21 mouse cellular contexts compared by ENCODE assay signal in the genomic region with DNA sequence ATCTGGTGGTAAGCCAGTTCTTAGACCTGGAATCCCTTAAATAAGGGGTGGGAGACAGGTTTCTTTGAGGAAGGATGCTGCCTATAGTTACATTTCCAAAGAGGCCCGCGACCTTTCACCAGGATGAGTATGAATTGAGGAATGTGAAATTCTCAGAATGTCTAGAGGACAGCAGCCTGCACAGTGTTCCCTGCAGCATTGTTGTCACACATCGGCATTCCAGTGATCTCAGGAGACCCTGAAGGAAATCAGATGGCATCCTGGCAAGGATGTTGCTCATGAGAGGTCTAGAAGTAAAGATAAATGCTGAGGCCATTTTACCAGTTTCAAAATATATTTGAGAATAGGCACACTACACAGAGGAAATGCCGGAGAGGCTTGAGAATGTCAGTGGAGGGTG. TPM values are rescaled to one million over a fixed set of nuclear protein-coding genes. Genes with fewer than 3 reads are reported as not detected.
DNase-seq lines count a peak whose midpoint lies in the region; ATAC-seq and TF ChIP-seq lines count a peak whose summit lies in the region.
"Had no signal": no experiment of that assay in that cellular context is flagged by ENCODE, and none has a peak within 500 bp of the region (broad histone marks: within the 10 kb centered on the region; RNA-seq: fewer than 3 reads in every experiment).

No protein-coding gene starts in this region.

- H3K9me3 ChIP-seq in heart, embryonic 11.5 days (replicated peaks; ENCODE audit: control insufficient read depth, low read length) = no peaks in the 10 kb centered on the region
- no peaks in the 10 kb centered on the region for H3K9me3 ChIP-seq in heart, embryonic 12.5 days (replicated peaks)
- H3K9me3 ChIP-seq in heart, embryonic 14.5 days (ENCODE audit: control insufficient read depth, low read length) = no peaks in the 10 kb centered on the region
- no peaks in the 10 kb centered on the region for H3K9me3 ChIP-seq in lung, postnatal 0 days (ENCODE audit: low read length)
- H3K9me3 ChIP-seq in liver, postnatal 0 days (ENCODE audit: low read length) = no peaks in the 10 kb centered on the region
- H3K9me3 ChIP-seq: embryonic facial prominence, embryonic 10.5 days; embryonic facial prominence, embryonic 12.5 days; forebrain, embryonic 13.5 days; forebrain, embryonic 15.5 days had no signal

- no peak overlapping the region for H3K4me3 ChIP-seq in heart, embryonic 11.5 days (ENCODE audit: low read depth, low read length)
- H3K4me3 ChIP-seq in heart, embryonic 12.5 days = no peak overlapping the region
- no peak overlapping the region for H3K4me3 ChIP-seq in heart, embryonic 14.5 days (ENCODE audit: control insufficient read depth in 1 of 2, insufficient read depth in 1 of 2, low read depth in 1 of 2, low read length in 2 of 2)
- H3K4me3 ChIP-seq in lung, postnatal 0 days (ENCODE audit: low read depth, low read length) = no peak overlapping the region
- H3K4me3 ChIP-seq in liver, postnatal 0 days (ENCODE audit: low read depth, low read length) = no peak overlapping the region
- H3K4me3 ChIP-seq: embryonic facial prominence, embryonic 10.5 days; embryonic facial prominence, embryonic 12.5 days; forebrain, embryonic 13.5 days; forebrain, embryonic 15.5 days had no signal

- H3K27me3 ChIP-seq in heart, embryonic 11.5 days (ENCODE audit: control insufficient read depth, insufficient read depth, low read length) = no peaks in the 10 kb centered on the region
- H3K27me3 ChIP-seq in heart, embryonic 12.5 days (replicated peaks) = no peaks in the 10 kb centered on the region
- no peaks in the 10 kb centered on the region for H3K27me3 ChIP-seq in heart, embryonic 14.5 days (ENCODE audit: control insufficient read depth, insufficient read depth, low read length)
- H3K27me3 ChIP-seq in lung, postnatal 0 days (replicated peaks; ENCODE audit: insufficient read depth, low read length) = no peaks in the 10 kb centered on the region
- no peaks in the 10 kb centered on the region for H3K27me3 ChIP-seq in liver, postnatal 0 days (ENCODE audit: insufficient read depth, low read length)
- H3K27me3 ChIP-seq: embryonic facial prominence, embryonic 12.5 days; forebrain, embryonic 13.5 days; forebrain, embryonic 15.5 days; Patski had no signal

- H3K36me3 ChIP-seq in heart, embryonic 11.5 days (ENCODE audit: control insufficient read depth, insufficient read depth, low read length) = no peaks in the 10 kb centered on the region
- H3K36me3 ChIP-seq in heart, embryonic 12.5 days = no peaks in the 10 kb centered on the region
- no peaks in the 10 kb centered on the region for H3K36me3 ChIP-seq in heart, embryonic 14.5 days (ENCODE audit: control insufficient read depth, insufficient read depth, low read length)
- H3K36me3 ChIP-seq in lung, postnatal 0 days (ENCODE audit: insufficient read depth, low read length) = no peaks in the 10 kb centered on the region
- no peaks in the 10 kb centered on the region for H3K36me3 ChIP-seq in liver, postnatal 0 days (replicated peaks; ENCODE audit: insufficient read depth, low read length)
- H3K36me3 ChIP-seq: embryonic facial prominence, embryonic 10.5 days; embryonic facial prominence, embryonic 12.5 days; forebrain, embryonic 15.5 days had no signal

- no peak for DNase-seq in heart, adult 18-20 months
- peak; percentile 39 for DNase-seq in lung, postnatal 0 days (ENCODE audit: low spot score)
- no peak for DNase-seq in lung, postnatal 4 days
- no peak for DNase-seq in liver, postnatal 0 days
- DNase-seq: adrenal gland, adult 8-10 months; adrenal gland, postnatal 14 days; adrenal gland, postnatal 36 days; cerebellum, adult 11-12 months; cerebellum, adult 2 months; cerebellum, adult 9-10 months; cerebellum, postnatal 10 days; cerebellum, postnatal 25 days had no signal

- no peak for TF ChIP-seq CTCF in lung, postnatal 0 days (IDR thresholded peaks at IDR 0.05)
- no peak for TF ChIP-seq CTCF in liver, postnatal 0 days (IDR thresholded peaks at IDR 0.05; ENCODE audit: low read depth)

- TF ChIP-seq EP300 in lung, postnatal 0 days (IDR thresholded peaks at IDR 0.05) = 0 out of 2 replicates have a peak, but pooled peaks have one; percentile 10
- TF ChIP-seq EP300 in liver, postnatal 0 days (IDR thresholded peaks at IDR 0.05; ENCODE audit: low read depth) = no peak

- H3K27ac ChIP-seq in heart, embryonic 11.5 days (ENCODE audit: low read depth, low read length) = peak overlapping the region; percentile 35; the same call in 1 of the 2 replicates
- H3K27ac ChIP-seq in heart, embryonic 12.5 days (ENCODE audit: poor library complexity, severe bottlenecking) = no peak overlapping the region
- H3K27ac ChIP-seq in heart, embryonic 14.5 days (replicated peaks in 1 of 2; ENCODE audit: control insufficient read depth in 1 of 2, insufficient read depth in 1 of 2, low read depth in 2 of 2, low read length in 2 of 2) = 0 out of 4 replicates have a peak overlapping the region, but pooled peaks of 1 of the 2 experiments have one; percentile 26
- H3K27ac ChIP-seq in lung, postnatal 0 days (ENCODE audit: low read length) = no peak overlapping the region
- no peak overlapping the region for H3K27ac ChIP-seq in liver, postnatal 0 days (ENCODE audit: low read depth)
- H3K27ac ChIP-seq: embryonic facial prominence, embryonic 10.5 days; embryonic facial prominence, embryonic 12.5 days; forebrain, embryonic 13.5 days; forebrain, embryonic 15.5 days had no signal

- H3K4me1 ChIP-seq in heart, embryonic 11.5 days (ENCODE audit: control insufficient read depth, insufficient read depth, low read length) = peaks cover 2% of the 10 kb centered on the region; the same call in 1 of the 2 replicates
- peaks cover 15% of the 10 kb centered on the region for H3K4me1 ChIP-seq in heart, embryonic 12.5 days (replicated peaks)
- H3K4me1 ChIP-seq in heart, embryonic 14.5 days (ENCODE audit: control insufficient read depth in 2 of 2, insufficient read depth in 2 of 2, low read length in 2 of 2) = peaks cover 5 to 15% of the 10 kb centered on the region in 2 experiments
- H3K4me1 ChIP-seq in lung, postnatal 0 days (ENCODE audit: insufficient read depth, low read depth, low read length) = no peaks in the 10 kb centered on the region
- H3K4me1 ChIP-seq in liver, postnatal 0 days (ENCODE audit: insufficient read depth) = peaks cover 4% of the 10 kb centered on the region; the same call in 1 of the 2 replicates
- H3K4me1 ChIP-seq: embryonic facial prominence, embryonic 12.5 days; forebrain, embryonic 13.5 days had no signal

- ATAC-seq in heart, embryonic 11.5 days (replicated peaks; ENCODE audit: insufficient number of reproducible peaks, low FRiP score, low TSS enrichment) = no peak
- no peak for ATAC-seq in heart, embryonic 12.5 days (ENCODE audit: insufficient number of reproducible peaks, low FRiP score)
- ATAC-seq in heart, embryonic 14.5 days (ENCODE audit: insufficient number of reproducible peaks, insufficient read depth, low FRiP score, low read depth) = 0 out of 2 replicates have a peak, but pooled peaks have one; percentile 43
- peak; percentile 48; the same call in 1 of the 2 replicates for ATAC-seq in lung, postnatal 0 days
- ATAC-seq in liver, postnatal 0 days = no peak
- ATAC-seq: activated CD4-positive, CD25-positive, alpha-beta regulatory T cell, adult 4 months; forebrain, embryonic 13.5 days; forebrain, embryonic 15.5 days; Patski had no signal

- WGBS in heart, embryonic 11.5 days (ENCODE audit: insufficient replicate concordance) = 42% methylated on average over 4 of the region's 4 CpGs
- 36% methylated on average over 4 of the region's 4 CpGs for WGBS in heart, embryonic 12.5 days
- WGBS in heart, embryonic 14.5 days = 14% methylated on average over 4 of the region's 4 CpGs
- 77% methylated on average over 4 of the region's 4 CpGs for WGBS in lung, postnatal 0 days
- 80% methylated on average over 4 of the region's 4 CpGs for WGBS in liver, postnatal 0 days (ENCODE audit: insufficient replicate concordance)

- no peak overlapping the region for H3K4me2 ChIP-seq in heart, embryonic 11.5 days
- H3K4me2 ChIP-seq in heart, embryonic 12.5 days = no peak overlapping the region
- no peak overlapping the region for H3K4me2 ChIP-seq in heart, embryonic 14.5 days (ENCODE audit: low read length)
- no peak overlapping the region for H3K4me2 ChIP-seq in lung, postnatal 0 days (replicated peaks; ENCODE audit: low read depth, low read length)
- H3K4me2 ChIP-seq in liver, postnatal 0 days (ENCODE audit: low read depth, low read length) = no peak overlapping the region
- H3K4me2 ChIP-seq: embryonic facial prominence, embryonic 12.5 days; forebrain, embryonic 13.5 days; forebrain, embryonic 15.5 days had no signal

- H3K9ac ChIP-seq in heart, embryonic 11.5 days (ENCODE audit: low read depth, low read length) = no peak overlapping the region
- no peak overlapping the region for H3K9ac ChIP-seq in heart, embryonic 12.5 days
- H3K9ac ChIP-seq in heart, embryonic 14.5 days (ENCODE audit: low read length) = no peak overlapping the region
- no peak overlapping the region for H3K9ac ChIP-seq in lung, postnatal 0 days (replicated peaks; ENCODE audit: low read depth)
- no peak overlapping the region for H3K9ac ChIP-seq in liver, postnatal 0 days (replicated peaks)
- H3K9ac ChIP-seq: embryonic facial prominence, embryonic 12.5 days; forebrain, embryonic 13.5 days; forebrain, embryonic 15.5 days had no signal

RNA-seq across cellular contexts. Expression of gene Map4k5, which starts 5.1 kb away (rescaled TPM):
- 32.6 and 35.8 TPM in 2 replicates for polyA plus RNA-seq in heart, embryonic 11.5 days (2014; fragmentation: Nextera tagmentation; extraction: Ambion mirVana)
- 43.4 and 44.8 TPM in 2 replicates for polyA plus RNA-seq in heart, embryonic 12.5 days (2016; fragmentation: Nextera tagmentation; extraction: Ambion mirVana)
- polyA plus RNA-seq in heart, embryonic 14.5 days (2014; fragmentation: Nextera tagmentation; extraction: Ambion mirVana) = 42.2 and 42.6 TPM in 2 replicates
- total RNA-seq in heart, adult 18-20 months (2021) = 10 to 100 TPM; 19.3 to 21.4 TPM
- 20.6 and 22.9 TPM in 2 replicates for polyA plus RNA-seq in lung, postnatal 0 days (2015; fragmentation: Nextera tagmentation; extraction: Ambion mirVana)
- 11.7 and 11.8 TPM in 2 replicates for polyA plus RNA-seq in liver, postnatal 0 days (2015; fragmentation: Nextera tagmentation; extraction: Ambion mirVana)

RNA-seq across cellular contexts. Expression of gene Atl1, which starts 5.7 kb away (rescaled TPM):
- 6.2 and 8.6 TPM in 2 replicates for polyA plus RNA-seq in heart, embryonic 11.5 days (2014; fragmentation: Nextera tagmentation; extraction: Ambion mirVana)
- 8.0 and 9.5 TPM in 2 replicates for polyA plus RNA-seq in heart, embryonic 12.5 days (2016; fragmentation: Nextera tagmentation; extraction: Ambion mirVana)
- polyA plus RNA-seq in heart, embryonic 14.5 days (2014; fragmentation: Nextera tagmentation; extraction: Ambion mirVana) = 7.7 and 7.8 TPM in 2 replicates
- total RNA-seq in heart, adult 18-20 months (2021) = 1 to 10 TPM; 3.4 to 5.5 TPM
- polyA plus RNA-seq in lung, postnatal 0 days (2015; fragmentation: Nextera tagmentation; extraction: Ambion mirVana) = 2.9 and 4.8 TPM in 2 replicates
- 1.0 and 1.1 TPM in 2 replicates for polyA plus RNA-seq in liver, postnatal 0 days (2015; fragmentation: Nextera tagmentation; extraction: Ambion mirVana)

Comparison
In these comparisons a context has a peak if more than half of its experiments do, and no peak if none do; other contexts are left out.
1. ATAC-seq: peak in heart, embryonic 14.5 days (single experiment) and lung, postnatal 0 days (single experiment); none in heart, embryonic 11.5 days (single experiment), heart, embryonic 12.5 days (single experiment) and liver, postnatal 0 days (single experiment).